Mouse (Mus musculus): Measurements from ENCODE around the gene Ston2.

Gene Ston2

DNA sequence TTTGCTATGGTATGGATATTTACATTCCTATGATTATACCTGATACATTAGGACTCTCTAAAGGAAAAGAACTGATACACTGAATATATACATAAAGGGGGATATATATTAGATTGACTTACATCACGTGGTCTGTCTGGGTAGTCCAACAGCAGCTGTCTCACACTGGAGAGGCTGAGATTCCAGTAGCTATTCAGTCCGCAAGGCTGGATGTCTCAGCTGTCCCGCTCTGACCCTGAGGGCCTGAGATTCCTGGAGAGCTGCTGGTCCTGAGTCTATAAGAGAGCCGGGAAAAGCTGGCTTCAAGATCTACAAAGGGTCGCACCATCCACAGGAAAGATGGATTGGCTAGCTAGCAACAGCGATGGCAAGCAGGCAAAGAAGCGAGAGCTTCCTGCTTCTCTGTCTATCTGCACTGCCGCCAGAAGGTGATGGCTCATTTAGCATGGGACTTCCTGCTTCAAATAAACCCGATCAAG, at the start of gene Ston2:
Gene Ston2, minus strand, starts transcription at position 429 of the 479 bp plus-strand sequence.
- DNase-seq (ENCODE audit: extremely low read depth, low read depth): no peak

DNA sequence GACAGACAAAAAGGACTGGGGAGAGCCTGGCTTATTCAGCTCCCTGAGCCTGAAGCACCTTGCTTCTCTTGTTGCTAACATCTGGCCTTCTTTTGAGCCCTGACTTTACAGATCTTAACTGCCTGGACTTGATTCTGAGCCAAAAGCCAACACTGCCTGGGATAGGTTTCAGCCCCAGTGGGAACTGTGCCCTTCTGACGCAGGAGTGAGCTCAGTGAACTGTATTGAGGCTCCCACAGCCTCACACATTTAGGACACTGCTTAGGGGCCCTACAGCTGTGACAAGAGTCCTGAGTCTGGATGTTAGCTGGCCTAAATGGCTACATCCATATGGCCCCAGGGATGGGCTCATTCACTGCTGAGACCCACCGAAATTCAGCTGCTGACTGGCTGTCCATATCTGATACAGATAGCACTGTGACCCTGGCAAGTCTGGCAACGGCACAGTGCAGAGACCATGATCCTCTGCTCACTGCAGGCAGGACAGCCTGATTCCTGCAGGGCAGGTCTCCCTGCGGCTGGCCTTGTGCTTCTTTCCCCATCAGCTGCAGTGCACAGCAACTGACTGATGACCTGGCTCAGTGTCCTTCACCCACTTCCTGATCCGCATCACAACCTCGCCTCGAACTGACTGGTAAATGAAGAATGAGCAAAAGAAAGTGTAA, 49.3 kb upstream of the Ston2 start:
- DNase-seq (ENCODE audit: extremely low read depth, low read depth): no peak

DNA sequence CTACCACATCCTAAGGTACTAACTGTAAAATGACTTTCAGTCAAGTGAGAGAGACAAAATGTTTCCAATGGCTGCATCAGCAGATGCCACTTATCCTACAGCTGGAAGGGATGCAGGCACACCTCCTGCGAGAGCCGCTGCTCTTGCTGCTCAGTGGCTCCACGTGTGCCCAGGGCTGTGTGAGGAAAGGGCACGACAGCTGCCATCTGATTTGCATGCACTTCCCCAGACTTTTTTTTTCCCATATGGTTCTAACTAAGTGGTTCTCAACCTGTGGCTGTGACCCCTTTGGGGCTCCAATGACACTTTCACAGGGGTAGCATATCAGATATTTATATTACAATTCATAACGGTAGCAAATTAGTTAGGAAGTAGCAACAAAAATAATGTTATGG, 45.7 kb upstream of the Ston2 start:
- no peak for DNase-seq (ENCODE audit: extremely low read depth, low read depth)

GRCm38 (mm10) chr12:91833237-91833938, 45.2 kb upstream of the Ston2 start:
- DNase-seq (ENCODE audit: extremely low read depth, low read depth): no peak

DNA sequence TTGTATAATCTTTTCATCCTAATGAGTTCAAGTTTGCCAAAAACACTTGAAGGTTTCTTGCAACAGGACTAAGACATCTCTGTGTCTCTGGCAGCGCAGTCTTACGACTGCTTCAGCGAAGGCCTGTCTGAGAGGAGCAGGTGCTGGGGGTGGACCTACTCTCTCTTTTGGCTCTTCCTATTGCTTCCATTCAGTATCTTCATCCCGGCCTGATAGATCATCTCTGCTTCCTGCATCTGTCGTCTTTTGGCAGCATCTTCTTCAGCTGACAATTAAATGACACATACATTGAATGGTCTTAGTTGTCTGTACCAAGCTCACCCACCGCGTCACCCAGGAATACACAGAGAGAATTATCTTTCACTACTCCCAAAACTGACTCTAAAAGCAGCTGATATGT, 43.2 kb upstream of the Ston2 start:
- DNase-seq (ENCODE audit: extremely low read depth, low read depth): no peak

GRCm38 (mm10) chr12:91820461-91820860, 32.3 kb upstream of the Ston2 start:
- no peak for DNase-seq (ENCODE audit: extremely low read depth, low read depth)

GRCm38 (mm10) chr12:91818726-91819125, 30.5 kb upstream of the Ston2 start:
- DNase-seq (ENCODE audit: extremely low read depth, low read depth): no peak

GRCm38 (mm10) chr12:91815990-91816389, 27.8 kb upstream of the Ston2 start:
- DNase-seq (ENCODE audit: extremely low read depth, low read depth): peak; percentile 30

GRCm38 (mm10) chr12:91815552-91815951, 27.4 kb upstream of the Ston2 start:
- DNase-seq (ENCODE audit: extremely low read depth, low read depth): no peak

DNA sequence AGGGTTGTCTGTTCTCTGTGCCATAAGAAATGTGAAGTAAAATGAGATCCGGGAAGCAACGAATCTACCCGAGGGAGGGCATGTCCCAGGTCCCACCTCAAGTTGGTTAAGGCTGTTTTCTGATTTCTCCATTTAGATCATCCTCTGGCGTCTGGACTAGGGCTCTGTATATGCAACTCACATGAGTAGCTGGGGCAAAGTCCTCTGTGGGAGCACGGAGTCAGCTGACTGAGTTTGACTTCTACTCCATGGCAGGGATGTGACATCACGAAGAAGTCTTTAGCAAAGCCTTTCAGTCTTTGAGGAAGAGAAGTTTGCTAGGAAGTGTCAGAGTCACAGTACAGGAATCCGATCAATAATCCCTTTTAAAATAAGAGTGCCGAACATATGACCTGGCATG, 20.7 kb upstream of the Ston2 start:
- DNase-seq (ENCODE audit: extremely low read depth, low read depth): no peak

DNA sequence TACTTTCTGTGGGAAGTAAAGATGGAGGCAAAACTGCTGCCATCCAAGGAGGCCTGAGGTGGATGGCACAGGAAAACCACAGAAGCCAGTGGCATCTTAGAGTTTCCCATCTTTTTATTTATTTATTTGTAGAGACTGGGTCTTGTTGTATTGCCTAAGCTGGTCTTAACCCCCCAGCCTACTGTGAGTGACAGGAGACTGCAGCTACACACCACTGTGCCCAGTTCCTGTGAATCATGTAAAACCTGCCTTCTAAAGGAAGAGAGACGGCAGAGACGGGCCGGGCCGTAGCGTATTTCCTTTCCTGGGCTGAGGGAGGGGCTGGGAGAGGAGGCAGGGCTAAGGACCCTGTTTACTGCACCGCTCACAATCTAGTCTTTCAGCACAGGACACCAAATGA, 19.6 kb upstream of the Ston2 start:
- no peak for DNase-seq (ENCODE audit: extremely low read depth, low read depth)

GRCm38 (mm10) chr12:91807095-91807494, 18.9 kb upstream of the Ston2 start:
- DNase-seq (ENCODE audit: extremely low read depth, low read depth): no peak

GRCm38 (mm10) chr12:91804262-91804661, 16.1 kb upstream of the Ston2 start:
- no peak for DNase-seq (ENCODE audit: extremely low read depth, low read depth)

- DNase-seq (ENCODE audit: extremely low read depth, low read depth): no peak
Measured at GRCm38 (mm10) chr12:91803207-91803932, 15.2 kb upstream of the Ston2 start.

- no peak for DNase-seq (ENCODE audit: extremely low read depth, low read depth)
Measured at GRCm38 (mm10) chr12:91802586-91803206, 14.5 kb upstream of the Ston2 start.

DNA sequence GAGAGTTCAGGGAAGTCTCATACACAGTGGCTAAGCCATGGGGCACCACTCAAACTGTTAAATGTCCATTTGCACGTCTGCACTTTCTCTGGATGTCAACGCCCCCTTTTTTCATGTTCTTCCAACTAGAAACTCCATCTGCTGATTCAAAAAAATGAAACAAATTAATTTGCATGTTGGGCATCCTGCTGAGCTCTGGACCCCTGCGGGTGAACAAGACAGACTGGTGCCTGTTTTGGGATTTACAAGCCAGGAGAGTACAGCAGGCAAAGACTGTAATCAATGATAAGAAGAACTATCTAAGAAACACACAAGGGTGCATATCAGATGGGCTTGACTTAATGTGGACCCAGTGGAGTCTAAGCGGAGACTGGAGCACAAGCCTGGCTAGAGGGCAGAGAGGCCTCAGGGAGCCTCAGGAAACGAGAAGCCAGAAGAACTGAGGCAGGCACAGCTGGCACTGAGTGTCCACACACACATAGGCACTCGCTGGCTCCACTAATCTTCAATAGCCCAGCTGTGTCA, 12.7 kb upstream of the Ston2 start:
- DNase-seq (ENCODE audit: extremely low read depth, low read depth): no peak

GRCm38 (mm10) chr12:91799821-91800335, 11.7 kb upstream of the Ston2 start:
- DNase-seq (ENCODE audit: extremely low read depth, low read depth): peak; percentile 26

GRCm38 (mm10) chr12:91799379-91799773, 11.2 kb upstream of the Ston2 start:
- DNase-seq (ENCODE audit: extremely low read depth, low read depth): no peak

- no peak for DNase-seq (ENCODE audit: extremely low read depth, low read depth)
Measured at GRCm38 (mm10) chr12:91798720-91799378, 10.7 kb upstream of the Ston2 start.

DNA sequence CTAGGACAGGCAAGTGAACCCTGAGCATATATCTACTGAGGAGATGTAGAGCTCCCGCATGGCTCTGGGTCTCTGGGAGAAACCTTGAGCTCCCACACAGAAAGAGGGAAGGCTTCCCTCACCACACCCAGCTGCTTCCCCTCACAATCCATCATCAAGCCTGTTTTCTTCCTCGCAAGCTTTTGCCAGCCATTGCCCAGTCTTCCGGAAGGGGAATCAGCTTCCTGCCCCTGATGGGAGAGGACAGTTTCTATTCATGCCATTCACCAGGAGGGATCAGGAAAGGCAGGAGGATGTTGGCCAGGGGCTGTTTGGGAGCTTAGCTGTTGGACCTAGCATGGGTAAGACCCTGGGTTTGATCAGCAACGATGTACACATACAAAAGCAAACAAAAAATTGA, 8.6 kb upstream of the Ston2 start:
- DNase-seq (ENCODE audit: extremely low read depth, low read depth): no peak

- no peak for DNase-seq (ENCODE audit: extremely low read depth, low read depth)
Measured at GRCm38 (mm10) chr12:91793266-91793665, 5.1 kb upstream of the Ston2 start.

Data from MEL-GATA-1-ER (cell line).